Mouse (Mus musculus) cerebellum, adult (tissue): Measurements from ENCODE around the gene Ankrd44.

Source experiments
- ATAC-seq: cut with Nextera tagmentation; 2 replicates; pipeline ENCODE4 v1.9.2; 2017; ENCODE audit warnings: mild to moderate bottlenecking, moderate library complexity, mixed read lengths; ENCODE audit not compliant: insufficient number of reproducible peaks, low FRiP score, low TSS enrichment

Ankrd44 gene

DNA sequence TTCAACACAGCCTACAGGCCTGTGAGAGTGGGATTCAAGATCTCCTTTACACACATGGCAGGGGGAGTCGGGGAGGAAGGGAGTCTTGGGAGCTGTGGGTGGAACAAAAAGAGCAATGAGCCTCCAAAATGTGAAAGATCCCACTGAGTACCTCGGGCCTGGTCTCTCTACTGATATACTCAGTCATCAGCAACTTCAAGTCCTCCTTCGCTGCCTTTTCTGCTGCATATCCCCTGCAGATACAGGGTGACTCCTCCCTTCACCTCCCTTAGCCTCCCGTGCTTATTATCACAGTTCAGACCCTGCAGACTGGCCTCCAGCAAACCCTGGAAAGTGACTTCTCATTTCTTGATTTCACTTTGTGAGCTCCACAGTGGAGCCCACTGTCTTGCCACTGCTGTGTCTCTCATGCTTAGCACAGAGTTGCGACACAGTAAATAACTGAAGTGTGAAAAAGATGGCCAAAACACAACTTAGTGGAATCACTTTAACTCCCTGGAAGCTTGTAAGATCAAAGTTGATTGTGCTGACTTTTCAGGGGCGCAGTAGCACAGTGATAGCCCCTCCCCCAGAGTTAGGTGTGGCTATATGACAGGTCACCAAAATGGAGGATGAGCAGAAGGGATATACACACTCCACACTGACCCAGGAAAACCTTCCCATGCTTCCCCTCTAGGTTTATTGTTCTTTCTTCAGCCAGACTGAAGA, 100.3 kb downstream of the Ankrd44 start:
- no peak for ATAC-seq

- no peak for ATAC-seq
Measured at GRCm38 (mm10) chr1:54824106-54824808, 101.9 kb downstream of the Ankrd44 start.

DNA sequence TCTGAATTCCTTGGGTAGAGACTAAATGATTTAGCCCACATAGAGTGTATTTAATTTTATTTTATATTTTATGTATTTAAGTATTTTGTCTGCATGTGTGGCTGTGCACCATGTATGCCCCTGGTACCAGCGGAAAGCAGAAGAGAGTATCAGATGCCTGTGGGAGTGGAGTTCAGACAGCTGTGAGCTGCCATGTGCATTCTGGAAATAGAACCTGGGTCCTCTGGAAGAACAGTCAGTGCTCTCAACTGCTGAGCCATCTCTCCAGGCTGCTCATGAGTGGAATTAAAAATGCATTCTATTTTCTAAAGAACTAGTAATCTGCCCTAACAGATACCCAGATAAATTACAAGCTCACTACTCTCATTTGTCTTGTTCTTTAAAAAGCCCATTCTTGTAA, 104.4 kb downstream of the Ankrd44 start:
- no peak for ATAC-seq

DNA sequence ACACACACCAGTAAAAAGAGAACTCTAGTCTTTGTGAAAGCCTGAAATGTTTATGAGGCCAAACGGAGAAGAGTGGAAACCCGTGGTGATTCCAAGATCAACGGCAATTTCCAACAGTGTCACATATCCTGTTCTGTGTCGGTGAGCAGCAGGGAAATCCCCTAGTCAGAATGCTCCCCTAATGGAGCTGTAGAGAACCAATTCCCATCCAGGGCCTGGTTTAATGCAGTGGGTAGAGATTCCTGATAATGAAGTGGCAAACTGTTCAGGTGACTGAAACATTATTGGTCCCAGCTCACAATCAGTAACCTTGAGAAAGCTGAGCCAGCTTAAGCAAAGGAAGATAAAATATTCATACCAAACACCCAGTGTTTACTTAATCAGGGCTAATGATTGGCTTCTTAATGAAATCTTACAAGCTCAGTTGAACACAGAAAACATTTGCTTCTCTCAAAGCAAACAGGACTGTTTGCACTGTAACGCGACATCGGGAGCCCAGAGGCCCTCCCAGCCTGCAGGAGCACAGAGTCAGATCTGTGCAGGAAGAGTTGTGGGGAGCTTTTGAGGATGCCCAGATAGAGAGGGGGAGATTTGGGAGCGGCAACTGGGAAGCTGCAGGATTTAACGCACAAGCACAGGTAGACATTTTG, 110.9 kb downstream of the Ankrd44 start:
- ATAC-seq = no peak

DNA sequence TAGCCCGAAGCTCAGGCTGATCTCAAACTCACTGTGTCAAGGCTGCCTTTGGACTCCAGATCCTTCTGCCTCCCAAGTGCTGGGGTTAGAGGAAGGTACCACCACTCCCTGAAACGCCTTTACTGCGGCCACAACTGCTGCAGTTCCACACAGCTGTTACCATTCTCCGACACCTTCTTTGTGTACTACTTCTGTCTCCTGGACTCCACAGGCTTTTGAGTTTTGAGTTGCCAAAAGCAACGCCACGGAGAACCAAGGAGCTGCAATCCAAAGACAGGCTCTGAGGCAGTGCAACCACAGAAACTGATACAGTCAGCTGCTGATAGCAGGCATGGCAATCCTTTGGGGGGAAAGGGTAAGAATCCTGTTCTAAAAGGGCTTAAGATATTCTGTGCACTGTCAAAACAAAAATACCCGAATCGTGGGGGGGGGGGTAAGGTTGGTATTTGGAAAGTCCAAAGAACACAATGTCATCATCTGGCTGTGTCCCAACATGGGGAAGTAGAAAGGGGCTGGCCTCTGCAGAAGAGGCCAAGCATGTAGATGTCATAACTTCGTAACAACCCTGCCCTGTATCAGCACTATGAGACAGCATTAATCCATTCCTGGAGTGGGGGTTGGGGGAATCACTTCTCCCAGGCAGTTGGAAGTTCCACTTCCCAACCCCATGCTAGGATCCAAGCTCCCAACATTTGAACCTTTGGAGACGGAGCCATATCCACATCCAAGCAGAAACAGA, 116.2 kb downstream of the Ankrd44 start:
- ATAC-seq = no peak

DNA sequence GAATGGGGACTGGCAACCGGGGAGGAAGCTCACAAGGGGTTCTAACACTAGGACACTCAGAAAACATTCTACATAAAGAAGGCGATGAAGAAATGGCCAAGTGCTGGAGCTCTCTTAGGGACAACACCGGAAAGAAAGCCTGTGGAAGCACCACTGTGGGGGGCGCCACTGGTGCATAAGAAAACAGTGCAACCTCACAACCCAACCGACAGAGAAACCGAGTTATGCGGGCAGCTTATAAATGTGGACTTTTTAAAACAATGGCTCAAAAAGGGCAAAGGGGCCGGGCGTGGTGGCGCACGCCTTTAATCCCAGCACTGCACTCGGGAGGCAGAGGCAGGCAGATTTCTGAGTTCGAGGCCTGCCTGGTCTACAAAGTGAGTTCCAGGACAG, 117.1 kb downstream of the Ankrd44 start:
- ATAC-seq = no peak

GRCm38 (mm10) chr1:54808401-54809097, 117.6 kb downstream of the Ankrd44 start:
- no peak for ATAC-seq

- ATAC-seq = no peak
Measured at GRCm38 (mm10) chr1:54807832-54808231, 118.4 kb downstream of the Ankrd44 start.

GRCm38 (mm10) chr1:54806116-54806850, 119.9 kb downstream of the Ankrd44 start:
- no peak for ATAC-seq

- ATAC-seq = no peak
Measured at GRCm38 (mm10) chr1:54804406-54804805, 121.8 kb downstream of the Ankrd44 start.

- no peak for ATAC-seq
Measured at GRCm38 (mm10) chr1:54802703-54803102, 123.5 kb downstream of the Ankrd44 start.

GRCm38 (mm10) chr1:54801256-54801655, 124.9 kb downstream of the Ankrd44 start:
- ATAC-seq = no peak

- ATAC-seq = no peak
Measured at GRCm38 (mm10) chr1:54799421-54799820, 126.8 kb downstream of the Ankrd44 start.

DNA sequence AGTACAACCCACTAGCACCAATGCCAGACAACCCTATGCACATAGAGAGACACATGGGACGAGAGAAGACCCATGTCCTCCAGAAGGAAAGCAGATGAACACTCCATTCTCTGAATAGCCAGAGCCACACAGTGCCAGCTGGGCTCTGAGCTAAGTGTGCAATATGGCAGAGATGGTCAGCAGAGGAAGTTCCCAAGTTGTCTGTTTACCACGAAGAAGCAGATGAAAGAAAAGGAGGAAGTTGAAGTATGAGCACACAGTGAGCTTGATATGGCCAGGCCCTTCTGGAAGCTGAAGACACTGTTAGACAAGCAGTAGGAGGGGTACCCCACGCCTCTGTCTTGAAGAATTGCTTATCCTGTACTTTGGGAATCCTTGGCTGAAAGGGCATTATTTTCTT, 127.8 kb downstream of the Ankrd44 start:
- no peak for ATAC-seq

DNA sequence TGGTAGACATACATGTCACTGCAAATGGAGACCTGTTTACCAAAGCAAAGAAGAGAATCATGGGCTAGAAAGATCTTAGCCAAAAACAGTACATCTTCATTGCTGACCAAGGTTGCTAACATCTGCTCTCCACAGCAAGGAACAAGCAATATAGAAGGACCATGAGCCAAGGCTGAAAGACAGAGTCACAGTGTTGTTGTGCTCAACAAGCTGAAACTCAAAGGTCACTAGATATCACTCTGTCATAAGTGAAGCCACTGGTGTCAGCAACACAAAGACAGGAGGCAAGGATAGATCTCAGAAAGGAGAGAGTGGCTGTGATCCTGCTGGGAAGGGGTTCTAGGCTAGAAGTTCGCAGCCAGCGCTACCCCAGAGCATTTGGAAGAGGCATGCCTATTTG, 131.5 kb downstream of the Ankrd44 start:
- no peak for ATAC-seq

GRCm38 (mm10) chr1:54791406-54791805, 134.8 kb downstream of the Ankrd44 start:
- ATAC-seq = no peak

- no peak for ATAC-seq
Measured at GRCm38 (mm10) chr1:54789327-54789960, 136.7 kb downstream of the Ankrd44 start.

DNA sequence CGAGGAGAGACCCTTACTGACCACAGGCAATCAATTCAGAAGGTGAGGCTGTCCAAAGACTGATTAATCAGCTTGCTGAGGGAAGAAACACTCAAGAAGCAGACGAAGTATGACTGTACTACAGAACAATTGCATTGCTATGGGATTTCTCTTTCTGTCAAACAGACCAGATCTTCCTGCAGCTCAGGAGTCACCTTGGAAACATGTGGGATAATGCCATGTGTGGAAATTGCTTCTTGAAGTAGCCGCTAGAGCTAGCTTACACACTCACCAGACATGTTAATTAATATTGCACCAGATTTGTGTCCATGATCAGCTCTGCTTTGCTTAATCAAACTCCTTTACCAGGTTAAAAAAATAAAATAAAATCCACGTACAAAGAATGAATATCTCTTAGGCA, 137.8 kb downstream of the Ankrd44 start:
- no peak for ATAC-seq

GRCm38 (mm10) chr1:54778151-54778550, 148.0 kb downstream of the Ankrd44 start:
- ATAC-seq = no peak
